Mouse (Mus musculus): ENCODE measurements at regions not wholly inside any gene's neighbourhood (a gene's known extent, or its start where the extent isn't known, plus 50 kb on each side); places are given as distances from the start of the nearest gene placed in this dataset.

GRCm38 (mm10) chr2:128382473-128382872, 208.5 kb upstream of the Spdye4c start:
- 66% methylated on average over 4 of the region's 4 CpGs for WGBS (ENCODE audit: insufficient replicate concordance)
- H3K27me3 ChIP-seq (ENCODE audit: insufficient read depth, low read length): no peaks in the 10 kb centered on the region
- H3K4me1 ChIP-seq (ENCODE audit: insufficient read depth): peaks cover 8% of the 10 kb centered on the region
- ATAC-seq: no peak
- no peaks in the 10 kb centered on the region for H3K9me3 ChIP-seq (ENCODE audit: low read length)
- no peak overlapping the region for H3K4me2 ChIP-seq (ENCODE audit: low read depth, low read length)
- H3K27ac ChIP-seq (ENCODE audit: low read depth): no peak overlapping the region
- no peaks in the 10 kb centered on the region for H3K36me3 ChIP-seq (replicated peaks; ENCODE audit: insufficient read depth, low read length)
- H3K4me3 ChIP-seq (ENCODE audit: low read depth, low read length): no peak overlapping the region
- TF ChIP-seq CTCF (IDR thresholded peaks at IDR 0.05; ENCODE audit: low read depth) (no peak), EP300 (IDR thresholded peaks at IDR 0.05; ENCODE audit: low read depth) (no peak)
- no peak overlapping the region for H3K9ac ChIP-seq (replicated peaks)
- no peak for DNase-seq

GRCm38 (mm10) chr2:128384612-128385011, 206.4 kb upstream of the Spdye4c start:
- Histone ChIP-seq H3K4me1 (ENCODE audit: insufficient read depth) (peaks cover 10% of the 10 kb centered on the region), H3K4me3 (ENCODE audit: low read depth, low read length) (no peak overlapping the region), H3K27me3 (ENCODE audit: insufficient read depth, low read length) (no peaks in the 10 kb centered on the region), H3K4me2 (ENCODE audit: low read depth, low read length) (no peak overlapping the region), H3K9ac (replicated peaks) (no peak overlapping the region), H3K27ac (ENCODE audit: low read depth) (no peak overlapping the region), H3K9me3 (ENCODE audit: low read length) (no peaks in the 10 kb centered on the region), H3K36me3 (replicated peaks; ENCODE audit: insufficient read depth, low read length) (no peaks in the 10 kb centered on the region)
- DNase-seq (no peak), ATAC-seq (no peak)
- WGBS (ENCODE audit: insufficient replicate concordance): 63% methylated on average over 10 of the region's 10 CpGs
- no peak for TF ChIP-seq EP300 (IDR thresholded peaks at IDR 0.05; ENCODE audit: low read depth)
- no peak for TF ChIP-seq CTCF (IDR thresholded peaks at IDR 0.05; ENCODE audit: low read depth)

DNA sequence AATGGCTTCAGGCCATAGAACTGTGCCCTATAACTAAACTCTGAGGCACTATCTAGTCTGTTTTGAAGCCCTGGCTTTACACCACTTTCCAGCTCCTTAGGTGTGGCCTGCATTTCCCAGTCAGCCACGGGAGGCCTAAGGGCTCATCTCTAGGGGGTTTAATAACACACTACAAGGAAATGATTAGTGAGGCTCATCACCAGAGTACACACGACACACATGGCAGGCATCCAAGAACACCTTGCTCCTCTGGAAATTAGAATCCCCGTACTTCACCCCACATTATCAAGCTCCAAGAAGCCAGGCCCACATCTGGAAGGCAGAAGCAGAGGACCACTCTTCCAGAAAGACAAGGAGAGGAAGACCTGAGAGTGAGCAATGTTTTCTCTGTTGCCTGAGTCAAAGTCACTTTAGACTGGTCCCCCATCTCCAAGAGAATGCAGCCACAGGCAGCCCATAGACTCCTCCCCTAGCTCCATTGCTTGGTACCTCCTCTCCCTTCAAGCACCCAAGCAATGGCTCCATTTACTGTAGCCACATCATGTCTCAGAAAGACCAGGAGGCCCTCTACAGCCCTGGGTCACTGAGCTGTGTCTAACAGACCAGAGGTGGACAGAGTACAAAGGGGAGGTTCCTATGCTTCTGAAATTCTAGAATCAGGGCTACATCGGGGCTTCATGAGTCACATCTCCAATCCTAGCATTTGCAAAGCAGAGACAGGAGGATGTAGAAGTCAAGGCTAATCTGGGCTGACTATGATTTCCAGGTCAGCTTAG, 204.0 kb upstream of the Spdye4c start:
- TF ChIP-seq CTCF (IDR thresholded peaks at IDR 0.05; ENCODE audit: low read depth): no peak
- no peaks in the 10 kb centered on the region for H3K27me3 ChIP-seq (ENCODE audit: insufficient read depth, low read length)
- peaks cover 10% of the 10 kb centered on the region for H3K4me1 ChIP-seq (ENCODE audit: insufficient read depth)
- H3K4me3 ChIP-seq (ENCODE audit: low read depth, low read length): no peak overlapping the region
- no peak overlapping the region for H3K9ac ChIP-seq (replicated peaks)
- H3K36me3 ChIP-seq (replicated peaks; ENCODE audit: insufficient read depth, low read length): no peaks in the 10 kb centered on the region
- no peak overlapping the region for H3K4me2 ChIP-seq (ENCODE audit: low read depth, low read length)
- 45% methylated on average over 4 of the region's 4 CpGs for WGBS (ENCODE audit: insufficient replicate concordance)
- no peaks in the 10 kb centered on the region for H3K9me3 ChIP-seq (ENCODE audit: low read length)
- DNase-seq (no peak), ATAC-seq (no peak)
- H3K27ac ChIP-seq (ENCODE audit: low read depth): no peak overlapping the region

- H3K9ac ChIP-seq (replicated peaks): no peak overlapping the region
- H3K27ac ChIP-seq (ENCODE audit: low read depth): no peak overlapping the region
- peaks cover 10% of the 10 kb centered on the region for H3K4me1 ChIP-seq (ENCODE audit: insufficient read depth)
- no peak; the same call in 1 of the 2 replicates for ATAC-seq
- H3K9me3 ChIP-seq (ENCODE audit: low read length): no peaks in the 10 kb centered on the region
- no peak for TF ChIP-seq EP300 (IDR thresholded peaks at IDR 0.05; ENCODE audit: low read depth)
- no peak for TF ChIP-seq CTCF (IDR thresholded peaks at IDR 0.05; ENCODE audit: low read depth)
- no peaks in the 10 kb centered on the region for H3K36me3 ChIP-seq (replicated peaks; ENCODE audit: insufficient read depth, low read length)
- H3K4me3 ChIP-seq (ENCODE audit: low read depth, low read length): no peak overlapping the region
- DNase-seq: no peak
- WGBS (ENCODE audit: insufficient replicate concordance): 63% methylated on average over 8 of the region's 8 CpGs
- no peak overlapping the region for H3K4me2 ChIP-seq (ENCODE audit: low read depth, low read length)
- no peaks in the 10 kb centered on the region for H3K27me3 ChIP-seq (ENCODE audit: insufficient read depth, low read length)
These were observed 203.0 kb upstream of the Spdye4c start for GRCm38 (mm10) chr2:128387851-128388471.

GRCm38 (mm10) chr2:128388883-128389470, 202.0 kb upstream of the Spdye4c start:
- H3K27me3 ChIP-seq (ENCODE audit: insufficient read depth, low read length): no peaks in the 10 kb centered on the region
- H3K9me3 ChIP-seq (ENCODE audit: low read length): no peaks in the 10 kb centered on the region
- no peak overlapping the region for H3K9ac ChIP-seq (replicated peaks)
- H3K4me3 ChIP-seq (ENCODE audit: low read depth, low read length): no peak overlapping the region
- no peak for TF ChIP-seq CTCF (IDR thresholded peaks at IDR 0.05; ENCODE audit: low read depth)
- no peak for TF ChIP-seq EP300 (IDR thresholded peaks at IDR 0.05; ENCODE audit: low read depth)
- peaks cover 16% of the 10 kb centered on the region for H3K4me1 ChIP-seq (ENCODE audit: insufficient read depth)
- no peak for DNase-seq
- no peak overlapping the region for H3K27ac ChIP-seq (ENCODE audit: low read depth)
- ATAC-seq: no peak
- no peaks in the 10 kb centered on the region for H3K36me3 ChIP-seq (replicated peaks; ENCODE audit: insufficient read depth, low read length)
- no peak overlapping the region for H3K4me2 ChIP-seq (ENCODE audit: low read depth, low read length)
- 43% methylated on average over 7 of the region's 7 CpGs for WGBS (ENCODE audit: insufficient replicate concordance)

DNA sequence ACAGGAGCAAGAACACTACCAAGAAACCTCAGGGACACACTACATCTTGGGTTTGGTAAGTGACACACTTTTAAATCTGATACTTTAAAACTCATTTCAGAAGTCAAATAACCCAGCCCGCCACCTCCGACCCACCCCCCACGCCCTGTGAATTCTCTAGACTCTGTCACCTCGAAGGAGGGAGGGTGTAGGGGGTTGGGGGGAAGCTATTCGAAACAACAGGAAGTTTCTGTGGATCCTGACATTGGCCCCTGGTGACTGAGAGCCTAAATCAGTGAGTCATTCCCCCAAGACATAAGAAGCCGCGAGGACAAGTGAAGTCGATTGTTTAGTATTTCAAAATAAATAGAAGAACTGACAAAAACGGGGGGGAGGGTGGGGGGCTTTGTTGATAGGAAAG, 198.7 kb upstream of the Spdye4c start:
- TF ChIP-seq CTCF (IDR thresholded peaks at IDR 0.05; ENCODE audit: low read depth): no peak
- TF ChIP-seq EP300 (IDR thresholded peaks at IDR 0.05; ENCODE audit: low read depth): no peak

More for the DNA sequence above, 198.7 kb upstream of the Spdye4c start:
- Histone ChIP-seq H3K9ac (replicated peaks) (no peak overlapping the region), H3K36me3 (replicated peaks; ENCODE audit: insufficient read depth, low read length) (no peaks in the 10 kb centered on the region), H3K27me3 (ENCODE audit: insufficient read depth, low read length) (no peaks in the 10 kb centered on the region), H3K4me2 (ENCODE audit: low read depth, low read length) (0 out of 2 replicates have a peak overlapping the region, but pooled peaks have one; percentile 4), H3K4me3 (ENCODE audit: low read depth, low read length) (no peak overlapping the region), H3K9me3 (ENCODE audit: low read length) (no peaks in the 10 kb centered on the region), H3K27ac (ENCODE audit: low read depth) (no peak overlapping the region), H3K4me1 (ENCODE audit: insufficient read depth) (peaks cover 16% of the 10 kb centered on the region)
- 24% methylated on average over 9 of the region's 9 CpGs for WGBS (ENCODE audit: insufficient replicate concordance)
- no peak for ATAC-seq
- no peak for DNase-seq
